Mouse (Mus musculus): Measurements from ENCODE around the gene Timm8a1.

Gene Timm8a1

GRCm38 (mm10) chrX:134539795-134540194, 1.9 kb downstream of the Timm8a1 start:
- in situ Hi-C loops (cut with MboI; ENCODE audit: unreplicated experiment in 2 of 2): loop anchor here (5.0 to 10.0 kb wide), 6 partner anchors 185 to 595 kb away; partner anchors contain the start of gene Cstf2 (in 1 of the 2)

GRCm38 (mm10) chrX:134533346-134533745, 8.3 kb downstream of the Timm8a1 start:
- in situ Hi-C loops (cut with MboI; ENCODE audit: unreplicated experiment in 2 of 2): loop anchor here (10.0 kb wide), 3 partner anchors 199 to 589 kb away; partner anchors contain the start of gene Cstf2 (in 1 of the 2)

- in situ Hi-C loops (cut with MboI; ENCODE audit: unreplicated experiment in 2 of 2): no loop called here
Observed at GRCm38 (mm10) chrX:134525260-134525659, 16.4 kb downstream of the Timm8a1 start.

- in situ Hi-C loops (cut with MboI; ENCODE audit: unreplicated experiment in 2 of 2): loop anchor here in 1 of 2 experiments (25.0 kb wide), 1 partner anchor 589 kb away; no protein-coding TSS in a partner anchor
Observed at GRCm38 (mm10) chrX:134523772-134524171, 17.9 kb downstream of the Timm8a1 start.

- in situ Hi-C loops (cut with MboI; ENCODE audit: unreplicated experiment in 2 of 2): loop anchor here in 1 of 2 experiments (25.0 kb wide), 1 partner anchor 603 kb away; no protein-coding TSS in a partner anchor
Observed at GRCm38 (mm10) chrX:134509473-134509872, 32.2 kb downstream of the Timm8a1 start.

- in situ Hi-C loops (cut with MboI; ENCODE audit: unreplicated experiment in 2 of 2): loop anchor here in 1 of 2 experiments (25.0 kb wide), 1 partner anchor 604 kb away; no protein-coding TSS in a partner anchor
Observed at GRCm38 (mm10) chrX:134507977-134508376, 33.7 kb downstream of the Timm8a1 start.

- in situ Hi-C loops (cut with MboI; ENCODE audit: unreplicated experiment in 2 of 2): loop anchor here in 1 of 2 experiments (25.0 kb wide), 1 partner anchor 612 kb away; no protein-coding TSS in a partner anchor
Observed at GRCm38 (mm10) chrX:134500651-134501050, 41.0 kb downstream of the Timm8a1 start.

Measured in v-Abl transformed pro-B cells (cell line).